Mouse (Mus musculus): ENCODE data around the gene Amz2. TPM values are rescaled to one million over a fixed set of nuclear protein-coding genes. Genes with fewer than 3 reads are reported as not detected.

Gene Amz2
- total and polyA plus RNA-seq, 3 experiments = 17.3 to 127 (median 114) TPM

DNA sequence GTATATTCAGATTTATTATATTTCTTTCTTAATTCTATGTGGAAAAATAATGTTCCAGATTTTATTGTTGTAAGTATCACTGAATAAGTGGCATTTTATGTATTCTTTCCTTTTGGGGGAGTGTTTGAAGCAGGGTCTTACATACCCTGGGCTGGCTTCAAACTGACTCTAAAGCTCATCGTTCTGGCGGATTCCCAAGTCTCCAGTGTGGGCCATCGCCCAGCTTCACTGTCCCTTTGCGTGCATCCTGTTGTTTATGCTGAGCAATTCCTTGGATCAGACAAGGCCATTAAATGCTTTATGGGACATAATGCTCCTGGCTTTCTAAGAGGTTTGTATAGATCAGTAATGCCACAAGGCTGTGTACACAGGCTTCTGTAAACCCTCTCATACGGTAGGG lies 36.7 kb upstream of the Amz2 start:
- TF ChIP-seq TAL1 (conservative IDR thresholded peaks at IDR 0.05; ENCODE audit: low read depth, low read length) (no peak), POLR2AphosphoS5 (IDR thresholded peaks at IDR 0.05; ENCODE audit: insufficient replicate concordance, low read depth, low read length) (no peak), GATA2 (IDR thresholded peaks at IDR 0.05; ENCODE audit: borderline replicate concordance, low read depth, low read length) (no peak), CTCF (IDR thresholded peaks at IDR 0.05; ENCODE audit: low read depth, low read length) (no peak), GATA1 (IDR thresholded peaks at IDR 0.05; ENCODE audit: borderline replicate concordance, low read length) (no peak)
- Histone ChIP-seq H3K27me3 (ENCODE audit: insufficient read depth, low read length) (no peaks in the 10 kb centered on the region), H3K36me3 (replicated peaks) (peaks cover 73% of the 10 kb centered on the region), H3K9me3 (replicated peaks) (no peaks in the 10 kb centered on the region), H3K4me3 (ENCODE audit: low read depth, low read length) (no peak overlapping the region), H3K4me1 (ENCODE audit: insufficient read depth, low read depth, low read length) (peaks cover 43% of the 10 kb centered on the region)
- DNase-seq (ENCODE audit: low spot score) (no peak), ATAC-seq (ENCODE audit: extremely low read depth, insufficient number of reproducible peaks, low FRiP score, poor library complexity, severe bottlenecking) (no peak)

DNA sequence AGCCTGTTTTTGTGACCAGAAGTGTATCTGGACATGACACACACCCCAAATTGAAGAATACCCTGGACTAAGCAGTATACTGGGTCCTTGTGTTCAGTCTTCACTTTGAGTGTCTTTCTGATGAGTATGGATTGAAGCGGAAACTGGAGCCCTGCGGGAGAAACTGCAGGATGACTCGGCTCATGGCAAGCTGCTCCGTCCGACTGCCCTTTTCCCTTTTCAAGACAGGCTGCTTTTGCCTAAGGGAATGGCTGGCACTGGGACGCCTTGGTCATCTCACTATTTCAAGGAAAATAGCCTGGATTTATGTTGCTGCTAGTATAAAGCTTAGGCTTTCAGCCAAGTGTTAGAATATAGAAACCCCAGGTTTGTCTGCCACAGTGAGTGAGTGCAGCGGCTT lies 34.5 kb upstream of the Amz2 start:
- no peak for DNase-seq (ENCODE audit: low spot score)
- ATAC-seq (ENCODE audit: extremely low read depth, insufficient number of reproducible peaks, low FRiP score, poor library complexity, severe bottlenecking) = no peak
- TF ChIP-seq GATA2 (IDR thresholded peaks at IDR 0.05; ENCODE audit: borderline replicate concordance, low read depth, low read length) (no peak), POLR2AphosphoS5 (IDR thresholded peaks at IDR 0.05; ENCODE audit: insufficient replicate concordance, low read depth, low read length) (no peak), GATA1 (IDR thresholded peaks at IDR 0.05; ENCODE audit: borderline replicate concordance, low read length) (no peak), CTCF (IDR thresholded peaks at IDR 0.05; ENCODE audit: low read depth, low read length) (no peak), TAL1 (conservative IDR thresholded peaks at IDR 0.05; ENCODE audit: low read depth, low read length) (no peak)
- Histone ChIP-seq H3K9me3 (replicated peaks) (no peaks in the 10 kb centered on the region), H3K4me1 (ENCODE audit: insufficient read depth, low read depth, low read length) (peaks cover 24% of the 10 kb centered on the region), H3K27me3 (ENCODE audit: insufficient read depth, low read length) (no peaks in the 10 kb centered on the region), H3K4me3 (ENCODE audit: low read depth, low read length) (no peak overlapping the region), H3K36me3 (replicated peaks) (peaks cover 75% of the 10 kb centered on the region)

DNA sequence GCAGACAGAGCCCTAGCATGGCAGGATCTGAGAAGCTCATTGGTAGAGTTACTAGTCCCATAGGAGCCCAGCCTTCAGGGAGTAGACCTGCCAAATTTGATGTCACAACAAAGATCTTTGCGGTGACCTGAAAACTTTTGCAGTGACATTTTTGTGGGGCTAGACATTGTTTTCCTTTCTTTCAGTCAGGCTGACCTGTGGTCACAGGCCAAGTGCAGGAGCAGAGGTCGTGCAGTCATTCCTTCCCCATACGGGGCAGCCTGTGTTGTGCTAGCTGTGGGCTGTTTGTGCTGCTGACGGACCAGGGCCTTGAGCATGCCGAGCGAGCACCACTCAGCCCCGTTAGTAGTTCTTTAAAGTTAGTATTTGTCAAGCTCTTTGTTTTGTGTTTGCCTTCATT lies 34.0 kb upstream of the Amz2 start:
- no peak for ATAC-seq (ENCODE audit: extremely low read depth, insufficient number of reproducible peaks, low FRiP score, poor library complexity, severe bottlenecking)
- H3K4me3 ChIP-seq (ENCODE audit: low read depth, low read length) = no peak overlapping the region
- H3K4me1 ChIP-seq (ENCODE audit: insufficient read depth, low read depth, low read length) = peaks cover 21% of the 10 kb centered on the region
- DNase-seq (ENCODE audit: low spot score) = no peak
- TF ChIP-seq POLR2AphosphoS5 (IDR thresholded peaks at IDR 0.05; ENCODE audit: insufficient replicate concordance, low read depth, low read length) (no peak), GATA1 (IDR thresholded peaks at IDR 0.05; ENCODE audit: borderline replicate concordance, low read length) (no peak), GATA2 (IDR thresholded peaks at IDR 0.05; ENCODE audit: borderline replicate concordance, low read depth, low read length) (no peak), TAL1 (conservative IDR thresholded peaks at IDR 0.05; ENCODE audit: low read depth, low read length) (no peak), CTCF (IDR thresholded peaks at IDR 0.05; ENCODE audit: low read depth, low read length) (no peak)
- H3K27me3 ChIP-seq (ENCODE audit: insufficient read depth, low read length) = no peaks in the 10 kb centered on the region
- H3K36me3 ChIP-seq (replicated peaks) = peaks cover 81% of the 10 kb centered on the region
- H3K9me3 ChIP-seq (replicated peaks) = no peaks in the 10 kb centered on the region

DNA sequence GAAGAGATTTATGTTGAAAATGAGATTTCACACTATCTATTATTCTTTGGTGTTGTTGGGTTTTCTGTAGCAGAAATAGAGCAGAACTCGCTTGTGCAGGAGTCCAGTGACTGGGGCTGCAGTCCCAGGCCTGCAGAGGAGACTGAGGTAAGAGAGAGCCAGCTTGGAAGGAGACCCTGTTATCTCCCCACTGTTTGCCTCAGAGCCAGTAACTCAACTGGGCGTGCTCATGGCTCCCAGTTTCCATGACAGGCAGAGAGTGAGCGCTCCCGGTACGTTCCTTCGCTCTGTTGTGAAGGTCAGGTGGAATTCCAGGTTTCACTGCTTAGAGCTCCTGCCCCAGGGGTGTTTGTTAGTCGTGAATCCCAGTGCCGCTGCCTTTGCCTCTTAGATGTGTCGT lies 33.1 kb upstream of the Amz2 start:
- H3K4me3 ChIP-seq (ENCODE audit: low read depth, low read length) = no peak overlapping the region
- DNase-seq (ENCODE audit: low spot score) (no peak), ATAC-seq (ENCODE audit: extremely low read depth, insufficient number of reproducible peaks, low FRiP score, poor library complexity, severe bottlenecking) (no peak)
- no peaks in the 10 kb centered on the region for H3K9me3 ChIP-seq (replicated peaks)
- no peaks in the 10 kb centered on the region for H3K27me3 ChIP-seq (ENCODE audit: insufficient read depth, low read length)
- H3K36me3 ChIP-seq (replicated peaks) = peaks cover 87% of the 10 kb centered on the region
- TF ChIP-seq CTCF (IDR thresholded peaks at IDR 0.05; ENCODE audit: low read depth, low read length) = no peak
- no peak for TF ChIP-seq GATA2 (IDR thresholded peaks at IDR 0.05; ENCODE audit: borderline replicate concordance, low read depth, low read length)
- no peak for TF ChIP-seq TAL1 (conservative IDR thresholded peaks at IDR 0.05; ENCODE audit: low read depth, low read length)
- TF ChIP-seq POLR2AphosphoS5 (IDR thresholded peaks at IDR 0.05; ENCODE audit: insufficient replicate concordance, low read depth, low read length) = no peak
- no peak for TF ChIP-seq GATA1 (IDR thresholded peaks at IDR 0.05; ENCODE audit: borderline replicate concordance, low read length)
- H3K4me1 ChIP-seq (ENCODE audit: insufficient read depth, low read depth, low read length) = peaks cover 15% of the 10 kb centered on the region

DNA sequence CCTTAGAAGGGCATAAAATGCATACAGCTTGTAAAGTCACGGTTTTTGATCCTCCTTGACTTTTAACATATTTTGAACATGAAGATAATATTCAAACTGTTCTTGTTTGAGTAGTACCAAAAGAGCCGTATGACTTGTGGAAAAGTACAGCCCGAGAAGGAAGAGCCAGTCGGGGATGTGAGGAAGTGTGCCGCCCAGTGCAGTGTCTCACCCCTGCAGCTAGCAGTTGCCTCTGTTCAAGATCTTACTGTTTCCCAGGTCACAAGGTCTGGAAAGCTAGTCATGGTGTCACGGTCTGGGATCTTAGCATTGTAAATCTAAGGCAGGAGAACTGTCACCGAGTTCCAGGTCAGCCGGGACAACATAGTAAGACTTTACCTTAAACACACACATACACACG lies 31.0 kb upstream of the Amz2 start:
- Histone ChIP-seq H3K9me3 (replicated peaks) (no peaks in the 10 kb centered on the region), H3K27me3 (ENCODE audit: insufficient read depth, low read length) (no peaks in the 10 kb centered on the region), H3K36me3 (replicated peaks) (peaks cover 92% of the 10 kb centered on the region), H3K4me1 (ENCODE audit: insufficient read depth, low read depth, low read length) (peaks cover 8% of the 10 kb centered on the region), H3K4me3 (ENCODE audit: low read depth, low read length) (no peak overlapping the region)
- ATAC-seq (ENCODE audit: extremely low read depth, insufficient number of reproducible peaks, low FRiP score, poor library complexity, severe bottlenecking) (no peak), DNase-seq (ENCODE audit: low spot score) (no peak)
- TF ChIP-seq TAL1 (conservative IDR thresholded peaks at IDR 0.05; ENCODE audit: low read depth, low read length) (no peak), POLR2AphosphoS5 (IDR thresholded peaks at IDR 0.05; ENCODE audit: insufficient replicate concordance, low read depth, low read length) (no peak), GATA1 (IDR thresholded peaks at IDR 0.05; ENCODE audit: borderline replicate concordance, low read length) (no peak), CTCF (IDR thresholded peaks at IDR 0.05; ENCODE audit: low read depth, low read length) (no peak), GATA2 (IDR thresholded peaks at IDR 0.05; ENCODE audit: borderline replicate concordance, low read depth, low read length) (no peak)

DNA sequence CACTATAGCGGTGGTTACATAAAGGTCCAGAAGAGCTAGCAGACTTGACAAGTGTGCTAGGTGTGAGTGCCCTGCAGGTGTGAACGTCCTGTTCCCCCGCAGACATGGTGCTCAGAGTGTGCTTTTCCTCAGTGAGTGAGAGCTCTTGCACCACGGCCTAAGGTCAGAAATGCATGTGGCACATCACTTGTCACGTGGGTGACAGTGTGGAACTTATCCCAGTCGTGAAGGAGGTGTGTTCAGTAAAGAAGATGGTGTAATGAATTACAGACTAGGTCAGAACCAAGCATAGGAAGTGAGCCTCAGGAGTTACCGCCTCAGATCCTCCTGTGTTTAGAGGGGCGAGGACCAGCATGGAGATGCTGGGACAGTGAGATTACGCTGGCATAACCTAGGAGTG lies 30.5 kb upstream of the Amz2 start:
- DNase-seq (ENCODE audit: low spot score) = no peak
- no peak for TF ChIP-seq GATA2 (IDR thresholded peaks at IDR 0.05; ENCODE audit: borderline replicate concordance, low read depth, low read length)
- no peak for TF ChIP-seq CTCF (IDR thresholded peaks at IDR 0.05; ENCODE audit: low read depth, low read length)
- no peak for TF ChIP-seq TAL1 (conservative IDR thresholded peaks at IDR 0.05; ENCODE audit: low read depth, low read length)
- TF ChIP-seq POLR2AphosphoS5 (IDR thresholded peaks at IDR 0.05; ENCODE audit: insufficient replicate concordance, low read depth, low read length) = no peak
- peaks cover 4% of the 10 kb centered on the region for H3K4me1 ChIP-seq (ENCODE audit: insufficient read depth, low read depth, low read length)
- no peaks in the 10 kb centered on the region for H3K9me3 ChIP-seq (replicated peaks)
- peaks cover 91% of the 10 kb centered on the region for H3K36me3 ChIP-seq (replicated peaks)
- ATAC-seq (ENCODE audit: extremely low read depth, insufficient number of reproducible peaks, low FRiP score, poor library complexity, severe bottlenecking) = no peak
- H3K27me3 ChIP-seq (ENCODE audit: insufficient read depth, low read length) = no peaks in the 10 kb centered on the region
- no peak overlapping the region for H3K4me3 ChIP-seq (ENCODE audit: low read depth, low read length)
